In the genomic region with DNA sequence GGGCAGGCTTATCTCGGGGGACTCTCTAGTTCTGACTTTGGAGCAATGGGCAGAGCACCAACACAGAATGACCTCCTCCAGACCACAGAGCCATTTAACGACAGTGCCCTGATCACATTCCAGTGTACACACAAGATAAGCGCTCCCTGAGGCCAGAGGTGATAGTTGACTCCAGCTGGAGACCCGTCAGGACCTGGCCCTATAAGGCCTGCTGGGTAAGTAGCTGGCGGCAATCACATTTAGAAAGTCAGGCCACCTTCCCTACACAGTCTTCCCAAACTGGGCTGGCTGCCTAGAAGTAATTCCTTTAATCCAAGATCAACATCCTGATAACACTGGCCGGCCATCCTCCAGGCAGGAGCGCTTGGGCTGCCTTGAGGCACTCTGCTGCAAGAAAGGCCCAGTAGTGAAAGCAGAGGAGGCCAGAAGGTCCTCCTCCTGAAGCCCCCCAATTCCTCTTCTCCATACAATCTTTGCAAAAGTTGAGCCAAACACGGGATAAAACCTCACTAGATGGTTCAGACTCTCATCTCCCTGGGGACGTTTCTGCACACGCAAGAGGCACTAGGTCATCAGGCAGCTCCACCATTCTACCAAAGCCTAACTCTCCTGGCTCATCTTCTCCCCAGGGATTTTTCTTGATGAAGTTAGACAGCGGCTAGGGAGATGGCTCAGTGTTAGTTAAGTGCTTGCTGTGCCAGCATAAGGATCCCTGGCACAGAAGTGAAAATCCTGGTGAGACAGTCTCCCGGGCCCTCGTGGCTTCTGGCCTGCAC, we compare ENCODE assay signal across 9 mouse cellular contexts. TPM values are rescaled to one million over a fixed set of nuclear protein-coding genes. Genes with fewer than 3 reads are reported as not detected.
A peak's percentile ranks its signal among the peaks of the same experiment; 100 is the strongest.
DNase-seq lines count a peak whose midpoint lies in the region; ATAC-seq lines count a peak whose summit lies in the region.
"Had no signal": no experiment of that assay in that cellular context is flagged by ENCODE, and none has a peak within 500 bp of the region (broad histone marks: within the 10 kb centered on the region; RNA-seq: fewer than 3 reads in every experiment).

No protein-coding gene starts in this region.

- peak; percentile 79 for ATAC-seq in megakaryocyte-erythroid progenitor cell, adult 5-6 weeks (replicated peaks; ENCODE audit: low FRiP score, low TSS enrichment, poor library complexity, severe bottlenecking)
- ATAC-seq in inflammation-experienced regulatory T-cells, adult 6 months = no peak

- peak; percentile 24 to 47 for DNase-seq in lung, adult 18-20 months
- no peak for DNase-seq in lung, postnatal 25 days (ENCODE audit: low spot score)
- peak; percentile 51 to 62 for DNase-seq in heart, adult 9 months (ENCODE audit: low spot score in 2 of 2)
- peak; percentile 65 for DNase-seq in kidney, postnatal 10 days
- DNase-seq in cerebellum, adult 11-12 months = no peak
- DNase-seq in frontal cortex, postnatal 14 days (ENCODE audit: low spot score in 2 of 2) = no peak
- DNase-seq: cerebellum, adult 11 months had no signal

RNA-seq across cellular contexts. Expression of a gene that starts 9.8 kb away (rescaled TPM):
- 53.8 and 66.1 TPM in 2 replicates for total RNA-seq in megakaryocyte-erythroid progenitor cell, adult 5-6 weeks (2014; fragmentation: Nextera tagmentation)
- 31.2 and 33.1 TPM in 2 replicates for total RNA-seq in megakaryocyte-erythroid progenitor cell, adult 5-6 weeks (2017)
- 10 to 100 TPM; 10.6 to 14.0 (median 10.8) TPM for polyA plus RNA-seq in inflammation-experienced regulatory T-cells, adult 6 months (2017; shearing (Covaris generic))

Comparison
In these comparisons a context has a peak if more than half of its experiments do, and no peak if none do; other contexts are left out.
1. DNase-seq: peak in lung, adult 18-20 months (2 of 2), heart, adult 9 months (2 of 2) and kidney, postnatal 10 days (single experiment); none in lung, postnatal 25 days (single experiment), cerebellum, adult 11-12 months (single experiment) and frontal cortex, postnatal 14 days (0 of 2).